Mouse (Mus musculus): ENCODE measurements at regions not wholly inside any gene's neighbourhood (a gene's known extent, or its start where the extent isn't known, plus 50 kb on each side); places are given as distances from the start of the nearest gene placed in this dataset.

DNA sequence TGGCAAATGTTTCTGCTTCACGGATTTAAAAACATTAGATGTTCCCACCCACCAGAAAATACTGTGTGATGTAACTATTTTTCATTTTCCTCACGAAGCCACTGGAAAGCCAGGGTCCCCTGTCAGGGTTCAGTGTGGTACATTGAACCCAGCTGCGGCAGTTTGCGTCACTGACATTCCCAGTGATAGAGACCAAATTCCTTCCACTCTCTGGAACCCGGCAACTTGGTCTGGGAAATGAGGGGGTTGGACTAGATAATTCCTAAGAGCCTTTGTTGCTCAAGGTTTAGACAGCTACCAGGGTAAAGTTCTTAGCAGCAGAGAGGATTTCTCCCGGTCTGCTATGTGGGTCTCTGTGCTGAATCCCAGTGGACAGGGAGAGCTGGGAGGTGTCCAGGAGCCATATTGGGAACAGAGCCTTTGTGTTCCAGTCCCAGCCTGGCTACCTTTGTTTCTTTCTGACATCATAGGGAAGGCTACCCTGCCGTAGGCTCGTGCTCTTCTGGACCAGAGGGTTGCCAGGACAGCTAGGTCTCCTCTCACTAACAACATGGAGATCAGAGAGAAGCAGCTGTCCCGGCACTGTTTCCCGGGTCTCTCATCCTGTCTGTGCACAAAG is 164.5 kb downstream of the Sec61b start:
- Histone ChIP-seq H3K9ac (replicated peaks) (no peak overlapping the region), H3K27me3 (no peaks in the 10 kb centered on the region), H3K4me2 (replicated peaks) (no peak overlapping the region), H3K4me1 (peaks cover 5% of the 10 kb centered on the region; the same call in 1 of the 2 replicates), H3K27ac (replicated peaks) (no peak overlapping the region), H3K9me3 (no peaks in the 10 kb centered on the region), H3K4me3 (no peak overlapping the region), H3K36me3 (no peaks in the 10 kb centered on the region)
- no peak for ATAC-seq (ENCODE audit: low FRiP score, low read depth)
- 41% methylated on average over 10 of the region's 10 CpGs for WGBS

GRCm38 (mm10) chr4:47645093-47645492 is 170.6 kb downstream of the Sec61b start:
- Histone ChIP-seq H3K4me1 (0 out of 2 replicates have a peak, but pooled peaks cover 3% of the 10 kb centered on the region), H3K27ac (replicated peaks) (no peak overlapping the region), H3K4me2 (replicated peaks) (no peak overlapping the region), H3K9ac (replicated peaks) (no peak overlapping the region), H3K9me3 (no peaks in the 10 kb centered on the region), H3K27me3 (no peaks in the 10 kb centered on the region), H3K36me3 (no peaks in the 10 kb centered on the region), H3K4me3 (no peak overlapping the region)
- ATAC-seq (ENCODE audit: low FRiP score, low read depth): no peak
- WGBS: 78% methylated on average over 1 of the region's 1 CpGs

DNA sequence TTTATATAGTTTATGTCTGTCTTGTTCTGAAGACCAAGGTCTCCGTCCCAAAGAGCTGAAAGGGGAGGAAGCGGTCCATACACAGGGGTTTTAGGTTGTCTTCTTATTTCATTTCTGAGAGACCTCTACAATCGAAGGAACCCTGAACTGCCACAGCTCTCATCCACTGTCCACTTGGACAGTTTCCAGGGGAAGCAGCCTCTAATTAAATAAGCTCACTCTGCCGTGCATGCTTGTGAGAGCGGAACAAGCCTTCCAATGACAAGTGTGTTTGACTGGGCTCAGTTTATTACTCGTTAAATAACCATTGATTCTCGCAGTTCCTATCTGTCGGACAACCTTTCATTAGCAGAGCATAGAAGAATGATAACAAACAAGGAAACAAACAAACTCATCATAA is 174.2 kb downstream of the Sec61b start:
- Histone ChIP-seq H3K4me1 (peaks cover 6% of the 10 kb centered on the region; the same call in 1 of the 2 replicates), H3K9ac (replicated peaks) (no peak overlapping the region), H3K36me3 (no peaks in the 10 kb centered on the region), H3K27ac (replicated peaks) (no peak overlapping the region), H3K4me3 (no peak overlapping the region), H3K4me2 (replicated peaks) (no peak overlapping the region), H3K9me3 (no peaks in the 10 kb centered on the region), H3K27me3 (no peaks in the 10 kb centered on the region)
- ATAC-seq (ENCODE audit: low FRiP score, low read depth): no peak
- 80% methylated on average over 8 of the region's 8 CpGs for WGBS

DNA sequence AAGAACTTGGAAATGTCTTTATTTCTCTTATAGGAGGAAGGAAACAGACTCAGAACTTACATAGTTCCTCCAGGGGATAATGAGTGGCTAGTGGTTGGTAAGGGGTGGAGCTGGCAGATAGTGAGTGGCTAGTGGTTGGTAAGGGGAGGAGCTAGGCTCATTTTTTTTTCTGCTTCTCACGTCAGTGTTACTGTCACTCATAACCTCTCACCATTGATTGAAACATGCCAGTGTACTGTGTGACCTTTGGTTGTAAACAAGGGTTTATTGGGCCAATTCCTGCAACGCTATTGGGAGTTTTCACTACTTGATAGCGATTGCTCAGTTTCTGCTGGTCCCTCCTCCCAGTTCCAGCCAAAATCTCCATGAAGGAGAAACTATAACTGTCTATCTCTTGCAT is 175.5 kb downstream of the Sec61b start:
- 84% methylated on average over 3 of the region's 3 CpGs for WGBS

DNA sequence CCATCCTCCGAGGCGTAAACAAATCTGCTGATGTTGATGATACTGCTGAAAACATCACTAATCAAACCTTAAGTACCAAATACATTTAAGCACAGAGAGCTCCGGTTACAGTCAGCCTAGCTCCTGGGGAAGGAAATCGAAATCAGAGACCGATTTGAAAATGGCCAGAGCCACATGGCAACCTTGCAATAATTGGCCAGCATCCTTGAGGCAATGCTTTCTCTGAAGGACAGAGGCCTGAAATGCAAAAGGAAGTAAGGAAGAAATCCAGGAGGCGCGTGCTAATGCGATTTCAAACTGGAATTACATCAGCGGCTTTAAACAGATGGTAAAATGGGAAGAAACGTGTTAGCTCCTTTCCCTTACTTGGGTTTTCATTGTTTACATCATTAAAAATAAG is 177.1 kb downstream of the Sec61b start:
- Histone ChIP-seq H3K27ac (replicated peaks) (no peak overlapping the region), H3K9ac (replicated peaks) (no peak overlapping the region), H3K27me3 (no peaks in the 10 kb centered on the region), H3K9me3 (no peaks in the 10 kb centered on the region), H3K4me1 (peaks cover 3% of the 10 kb centered on the region; the same call in 1 of the 2 replicates), H3K36me3 (no peaks in the 10 kb centered on the region), H3K4me3 (no peak overlapping the region), H3K4me2 (replicated peaks) (no peak overlapping the region)
- 94% methylated on average over 10 of the region's 10 CpGs for WGBS
- no peak for ATAC-seq (ENCODE audit: low FRiP score, low read depth)

More for the DNA sequence above, 175.5 kb downstream of the Sec61b start:
- no peaks in the 10 kb centered on the region for H3K36me3 ChIP-seq
- H3K9ac ChIP-seq (replicated peaks): no peak overlapping the region
- no peak overlapping the region for H3K4me3 ChIP-seq
- no peak overlapping the region for H3K4me2 ChIP-seq (replicated peaks)
- H3K27me3 ChIP-seq: no peaks in the 10 kb centered on the region
- no peak for ATAC-seq (ENCODE audit: low FRiP score, low read depth)
- H3K9me3 ChIP-seq: no peaks in the 10 kb centered on the region
- peaks cover 6% of the 10 kb centered on the region; the same call in 1 of the 2 replicates for H3K4me1 ChIP-seq
- H3K27ac ChIP-seq (replicated peaks): no peak overlapping the region

DNA sequence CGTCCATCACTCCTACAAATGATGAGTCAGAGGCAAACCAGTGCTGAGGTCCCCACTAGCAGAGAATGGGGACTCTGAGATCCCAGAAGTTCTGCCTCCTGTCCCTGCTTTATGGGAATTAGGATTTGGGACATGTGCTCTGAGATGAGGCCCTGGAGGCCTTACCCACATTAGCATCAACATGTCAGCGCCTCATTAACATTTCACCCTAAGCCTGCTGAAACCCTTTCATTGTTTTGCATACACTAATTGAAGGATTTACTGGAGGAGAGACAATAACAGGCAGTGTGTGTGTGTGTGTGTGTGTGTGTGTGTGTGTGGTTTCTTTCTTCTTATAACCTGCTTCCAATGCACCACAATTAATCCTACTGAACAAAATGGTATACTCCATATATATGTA is 178.7 kb downstream of the Sec61b start:
- H3K4me1 ChIP-seq: peaks cover 3% of the 10 kb centered on the region; the same call in 1 of the 2 replicates
- H3K9me3 ChIP-seq: no peaks in the 10 kb centered on the region
- H3K4me3 ChIP-seq: no peak overlapping the region
- ATAC-seq (ENCODE audit: low FRiP score, low read depth): peak; percentile 76
- H3K27ac ChIP-seq (replicated peaks): no peak overlapping the region
- no peak overlapping the region for H3K9ac ChIP-seq (replicated peaks)
- H3K27me3 ChIP-seq: no peaks in the 10 kb centered on the region
- H3K4me2 ChIP-seq (replicated peaks): no peak overlapping the region
- H3K36me3 ChIP-seq: no peaks in the 10 kb centered on the region
- WGBS: 53% methylated on average over 2 of the region's 2 CpGs

DNA sequence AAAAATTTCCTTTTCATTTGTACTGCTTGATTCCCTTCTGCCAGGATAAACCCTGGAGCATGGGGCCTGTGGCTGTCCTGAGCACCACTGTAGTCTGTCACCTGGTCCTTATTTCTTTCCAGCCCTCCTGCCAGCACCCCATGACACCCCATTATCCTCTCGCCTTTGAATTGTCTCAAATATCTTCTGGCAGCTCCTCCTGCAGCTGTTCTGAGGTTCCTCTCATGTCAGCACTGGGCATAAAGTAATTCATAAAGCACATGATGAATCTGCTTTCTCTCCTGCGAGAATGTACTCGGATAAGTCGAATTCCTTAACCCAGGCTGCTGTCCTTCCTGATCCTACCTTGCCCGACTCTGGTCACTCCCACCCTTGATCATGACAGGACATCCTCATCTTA is 195.1 kb downstream of the Sec61b start:
- no peak overlapping the region for H3K9ac ChIP-seq (replicated peaks)
- H3K9me3 ChIP-seq: no peaks in the 10 kb centered on the region
- 81% methylated on average over 5 of the region's 5 CpGs for WGBS
- H3K4me1 ChIP-seq: no peaks in the 10 kb centered on the region
- no peaks in the 10 kb centered on the region for H3K36me3 ChIP-seq
- no peak overlapping the region for H3K27ac ChIP-seq (replicated peaks)
- ATAC-seq (ENCODE audit: low FRiP score, low read depth): no peak
- H3K27me3 ChIP-seq: no peaks in the 10 kb centered on the region
- no peak overlapping the region for H3K4me3 ChIP-seq
- no peak overlapping the region for H3K4me2 ChIP-seq (replicated peaks)

GRCm38 (mm10) chr4:47670476-47670875 is 196.0 kb downstream of the Sec61b start:
- no peaks in the 10 kb centered on the region for H3K4me1 ChIP-seq
- WGBS: 68% methylated on average over 3 of the region's 3 CpGs
- no peak for ATAC-seq (ENCODE audit: low FRiP score, low read depth)
- H3K27me3 ChIP-seq: no peaks in the 10 kb centered on the region
- no peak overlapping the region for H3K27ac ChIP-seq (replicated peaks)
- no peak overlapping the region for H3K4me3 ChIP-seq
- no peak overlapping the region for H3K9ac ChIP-seq (replicated peaks)
- no peak overlapping the region for H3K4me2 ChIP-seq (replicated peaks)
- no peaks in the 10 kb centered on the region for H3K9me3 ChIP-seq
- H3K36me3 ChIP-seq: no peaks in the 10 kb centered on the region

GRCm38 (mm10) chr4:47671362-47671761 is 196.9 kb downstream of the Sec61b start:
- Histone ChIP-seq H3K9me3 (no peaks in the 10 kb centered on the region), H3K4me2 (replicated peaks) (no peak overlapping the region), H3K4me1 (no peaks in the 10 kb centered on the region), H3K36me3 (no peaks in the 10 kb centered on the region), H3K27me3 (no peaks in the 10 kb centered on the region), H3K27ac (replicated peaks) (no peak overlapping the region), H3K4me3 (no peak overlapping the region), H3K9ac (replicated peaks) (no peak overlapping the region)
- ATAC-seq (ENCODE audit: low FRiP score, low read depth): no peak
- WGBS: 96% methylated on average over 5 of the region's 5 CpGs

DNA sequence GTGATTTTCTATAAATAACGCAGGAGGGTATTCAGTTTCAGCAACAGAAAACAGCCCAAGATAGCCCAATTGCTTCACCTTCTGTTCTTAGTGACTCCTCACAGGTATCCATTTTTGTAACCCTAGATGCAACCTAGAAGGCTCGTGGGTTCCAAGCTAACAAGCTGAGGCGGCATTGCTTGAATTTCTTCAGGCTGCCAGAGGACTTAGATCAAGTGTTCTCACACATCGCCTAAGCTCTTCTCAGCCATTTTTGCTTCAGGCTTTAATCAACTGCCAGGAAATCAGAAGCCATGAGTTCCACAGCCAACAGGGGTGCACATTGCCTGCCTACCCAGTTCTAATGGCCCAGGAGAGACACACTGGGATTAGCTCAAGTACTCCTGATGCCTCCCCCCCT is 206.7 kb downstream of the Sec61b start:
- Histone ChIP-seq H3K4me3 (no peak overlapping the region), H3K9ac (replicated peaks) (no peak overlapping the region), H3K4me1 (no peaks in the 10 kb centered on the region), H3K36me3 (no peaks in the 10 kb centered on the region), H3K4me2 (replicated peaks) (no peak overlapping the region), H3K27me3 (no peaks in the 10 kb centered on the region), H3K9me3 (no peaks in the 10 kb centered on the region), H3K27ac (replicated peaks) (no peak overlapping the region)
- 92% methylated on average over 4 of the region's 4 CpGs for WGBS
- no peak for ATAC-seq (ENCODE audit: low FRiP score, low read depth)

- no peaks in the 10 kb centered on the region for H3K9me3 ChIP-seq
- no peak for ATAC-seq (ENCODE audit: low FRiP score, low read depth)
- 87% methylated on average over 2 of the region's 2 CpGs for WGBS
- no peak overlapping the region for H3K27ac ChIP-seq (replicated peaks)
- H3K4me3 ChIP-seq: no peak overlapping the region
- H3K4me1 ChIP-seq: no peaks in the 10 kb centered on the region
- no peaks in the 10 kb centered on the region for H3K36me3 ChIP-seq
- no peak overlapping the region for H3K4me2 ChIP-seq (replicated peaks)
- H3K27me3 ChIP-seq: no peaks in the 10 kb centered on the region
- no peak overlapping the region for H3K9ac ChIP-seq (replicated peaks)
These were observed 216.7 kb downstream of the Sec61b start for GRCm38 (mm10) chr4:47691207-47691606.

GRCm38 (mm10) chr4:47692654-47693053 is 218.2 kb downstream of the Sec61b start:
- Histone ChIP-seq H3K27me3 (no peaks in the 10 kb centered on the region), H3K27ac (replicated peaks) (no peak overlapping the region), H3K9me3 (no peaks in the 10 kb centered on the region), H3K36me3 (no peaks in the 10 kb centered on the region), H3K4me2 (replicated peaks) (no peak overlapping the region), H3K4me1 (no peaks in the 10 kb centered on the region), H3K9ac (replicated peaks) (no peak overlapping the region), H3K4me3 (no peak overlapping the region)
- no peak for ATAC-seq (ENCODE audit: low FRiP score, low read depth)

GRCm38 (mm10) chr4:47693221-47693620 is 218.8 kb downstream of the Sec61b start:
- no peak overlapping the region for H3K4me3 ChIP-seq
- no peaks in the 10 kb centered on the region for H3K36me3 ChIP-seq
- H3K4me1 ChIP-seq: no peaks in the 10 kb centered on the region
- H3K9ac ChIP-seq (replicated peaks): no peak overlapping the region
- H3K9me3 ChIP-seq: no peaks in the 10 kb centered on the region
- H3K27ac ChIP-seq (replicated peaks): no peak overlapping the region
- H3K27me3 ChIP-seq: no peaks in the 10 kb centered on the region
- WGBS: 83% methylated on average over 12 of the region's 12 CpGs
- ATAC-seq (ENCODE audit: low FRiP score, low read depth): no peak
- H3K4me2 ChIP-seq (replicated peaks): no peak overlapping the region
